Mouse (Mus musculus): ENCODE measurements at regions not wholly inside any gene's neighbourhood (a gene's known extent, or its start where the extent isn't known, plus 50 kb on each side); places are given as distances from the start of the nearest gene placed in this dataset.
A peak's percentile ranks its signal among the peaks of the same experiment; 100 is the strongest.

- no peak for DNase-seq (ENCODE audit: low spot score)
Measured at GRCm38 (mm10) chr16:55447581-55447980, 149.8 kb upstream of the Zpld1 start.

GRCm38 (mm10) chr16:55442821-55443581 is 145.2 kb upstream of the Zpld1 start:
- DNase-seq (ENCODE audit: low spot score): no peak

- no peak for DNase-seq (ENCODE audit: low spot score)
Measured at GRCm38 (mm10) chr16:55435139-55435968, 137.6 kb upstream of the Zpld1 start.

DNA sequence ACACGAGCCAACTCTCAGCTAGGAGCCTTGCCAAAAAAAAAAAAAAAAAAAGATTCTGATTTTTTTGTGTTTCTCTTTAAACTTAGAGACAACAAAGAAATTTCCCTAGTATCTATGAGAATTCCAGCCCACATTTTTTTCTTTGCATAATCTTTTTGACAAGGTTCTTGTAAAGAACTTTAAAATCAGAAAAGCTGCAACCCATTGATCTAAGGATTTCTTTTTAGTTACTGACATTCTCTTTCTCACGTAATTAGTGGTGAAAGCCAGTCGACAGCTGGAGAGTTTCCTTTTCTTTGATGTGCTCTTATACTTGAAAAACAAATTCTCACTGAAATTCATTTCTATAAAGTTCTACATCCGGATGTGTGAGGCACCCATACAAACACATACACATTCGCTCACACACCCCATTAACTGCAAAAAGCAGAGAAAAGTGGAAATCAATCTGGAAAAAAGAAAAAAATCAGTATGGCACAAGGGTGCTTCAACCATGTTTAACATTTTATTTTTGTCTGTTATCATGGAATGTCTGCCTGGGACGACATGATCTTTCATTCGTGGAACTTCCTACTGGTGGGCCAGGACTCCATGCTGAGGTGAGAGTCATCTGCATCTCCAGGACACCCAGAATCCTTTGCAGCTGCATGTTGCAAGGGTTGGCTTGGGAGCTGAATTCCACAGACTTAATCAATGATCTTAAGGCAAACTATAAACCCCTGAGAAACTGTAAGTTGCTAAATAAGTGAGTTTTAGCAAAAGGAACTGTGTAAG is 124.0 kb upstream of the Zpld1 start:
- no peak for DNase-seq (ENCODE audit: low spot score)

DNA sequence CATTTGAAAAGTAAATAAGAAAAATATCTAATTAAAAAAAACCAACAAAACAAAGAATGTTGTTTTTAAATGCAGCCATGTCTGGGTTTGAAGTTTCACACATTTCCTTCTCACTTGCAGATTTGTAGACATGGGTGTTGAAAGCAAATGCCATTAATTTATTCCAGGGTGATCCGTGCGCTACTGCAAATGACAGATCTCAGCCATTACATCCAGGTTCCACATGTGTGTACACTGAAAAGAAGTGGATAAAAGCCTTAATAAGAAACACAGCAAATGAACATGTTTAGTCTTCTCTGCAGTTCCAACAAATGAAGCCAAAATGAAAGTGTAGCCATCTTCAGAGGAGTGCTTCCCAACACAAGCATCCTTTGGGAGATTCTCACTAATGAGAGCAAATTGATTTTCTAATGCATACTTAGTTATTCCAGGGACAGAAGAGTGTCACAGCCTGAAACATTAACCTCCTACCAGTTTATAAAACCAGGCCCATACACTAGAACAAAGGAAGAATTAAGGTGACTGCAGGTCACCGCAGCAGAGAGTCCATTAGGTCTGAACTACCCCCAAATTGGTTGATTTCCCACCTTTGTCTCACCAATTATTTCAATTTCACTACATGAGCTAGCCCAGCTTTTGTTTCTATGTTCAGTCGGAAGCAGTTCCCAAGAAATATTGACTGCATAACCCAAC is 123.2 kb upstream of the Zpld1 start:
- no peak for DNase-seq (ENCODE audit: low spot score)

- no peak for DNase-seq (ENCODE audit: low spot score)
Measured at GRCm38 (mm10) chr16:55418871-55419270, 121.1 kb upstream of the Zpld1 start.

GRCm38 (mm10) chr16:55400818-55401217 is 103.0 kb upstream of the Zpld1 start:
- DNase-seq (ENCODE audit: low spot score): no peak

GRCm38 (mm10) chr16:55394864-55395263 is 97.1 kb upstream of the Zpld1 start:
- DNase-seq (ENCODE audit: low spot score): no peak

- no peak for DNase-seq (ENCODE audit: low spot score)
Measured at GRCm38 (mm10) chr16:55390400-55390799, 92.6 kb upstream of the Zpld1 start.

- no peak for DNase-seq (ENCODE audit: low spot score)
Measured at GRCm38 (mm10) chr16:55379996-55380395, 82.2 kb upstream of the Zpld1 start.

- no peak for DNase-seq (ENCODE audit: low spot score)
Measured at GRCm38 (mm10) chr16:55379189-55379588, 81.4 kb upstream of the Zpld1 start.

GRCm38 (mm10) chr16:55378701-55379100 is 80.9 kb upstream of the Zpld1 start:
- peak; percentile 43 for DNase-seq (ENCODE audit: low spot score)

DNA sequence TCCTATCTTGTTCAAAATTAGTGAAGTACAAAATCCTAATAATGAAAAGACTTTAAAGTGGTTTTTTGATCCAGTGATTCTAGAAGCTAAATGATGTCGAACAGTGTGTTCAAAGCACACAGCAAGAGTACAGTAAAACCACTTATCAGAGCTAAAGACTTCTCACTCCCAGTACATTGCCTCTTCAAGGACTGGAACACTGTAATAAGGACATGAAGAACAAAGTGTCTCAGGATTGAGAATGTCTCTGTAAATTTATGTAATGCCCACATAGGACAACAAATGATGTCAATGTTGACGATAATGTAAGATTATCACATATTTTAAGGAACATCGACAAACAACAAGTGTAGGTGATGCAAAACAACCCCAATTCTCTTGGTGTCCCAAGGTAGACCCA is 78.1 kb upstream of the Zpld1 start:
- DNase-seq (ENCODE audit: low spot score): no peak

GRCm38 (mm10) chr16:55357686-55358085 is 59.9 kb upstream of the Zpld1 start:
- DNase-seq (ENCODE audit: low spot score): no peak

GRCm38 (mm10) chr16:55356097-55356496 is 58.3 kb upstream of the Zpld1 start:
- DNase-seq (ENCODE audit: low spot score): no peak
